Comparison of ENCODE assay signal across 16 mouse cellular contexts in genomic region chr2:173854846-173855245, GRCm38 (mm10).
DNase-seq lines count a peak whose midpoint lies in the region; ATAC-seq lines count a peak whose summit lies in the region.
"Had no signal": no experiment of that assay in that cellular context is flagged by ENCODE, and none has a peak within 500 bp of the region (broad histone marks: within the 10 kb centered on the region; RNA-seq: fewer than 3 reads in every experiment).

No protein-coding gene starts in this region.

- no peaks in the 10 kb centered on the region for H3K27me3 ChIP-seq in forebrain, embryonic 11.5 days (ENCODE audit: control insufficient read depth, insufficient read depth, low read length)
- no peaks in the 10 kb centered on the region for H3K27me3 ChIP-seq in forebrain, embryonic 15.5 days
- H3K27me3 ChIP-seq: embryonic facial prominence, embryonic 13.5 days; heart, embryonic 15.5 days had no signal

- H3K4me3 ChIP-seq in forebrain, embryonic 11.5 days (ENCODE audit: low read depth, low read length), result no peak overlapping the region
- H3K4me3 ChIP-seq in forebrain, embryonic 15.5 days, result no peak overlapping the region
- H3K4me3 ChIP-seq: embryonic facial prominence, embryonic 13.5 days; forebrain, embryonic 10.5 days; heart, embryonic 15.5 days had no signal

- H3K4me1 ChIP-seq in forebrain, embryonic 11.5 days (replicated peaks; ENCODE audit: control insufficient read depth, insufficient read depth, low read length), result no peaks in the 10 kb centered on the region
- no peaks in the 10 kb centered on the region for H3K4me1 ChIP-seq in forebrain, embryonic 15.5 days

- no peak overlapping the region for H3K4me2 ChIP-seq in forebrain, embryonic 11.5 days (ENCODE audit: low read depth, low read length, severe bottlenecking)
- no peak overlapping the region for H3K4me2 ChIP-seq in forebrain, embryonic 15.5 days (replicated peaks)
- H3K4me2 ChIP-seq: embryonic facial prominence, embryonic 13.5 days; heart, embryonic 15.5 days had no signal

- ATAC-seq in forebrain, embryonic 11.5 days (replicated peaks; ENCODE audit: low FRiP score), result no peak
- ATAC-seq in forebrain, embryonic 15.5 days (replicated peaks), result no peak
- peak; percentile 74 for ATAC-seq in inflammation-experienced regulatory T-cells, adult 6 months
- ATAC-seq: intestine, embryonic 16.5 days had no signal

- no peaks in the 10 kb centered on the region for H3K9me3 ChIP-seq in forebrain, embryonic 11.5 days (ENCODE audit: control insufficient read depth, low read length)
- H3K9me3 ChIP-seq in forebrain, embryonic 15.5 days, result no peaks in the 10 kb centered on the region
- H3K9me3 ChIP-seq: embryonic facial prominence, embryonic 13.5 days; forebrain, embryonic 10.5 days; heart, embryonic 15.5 days had no signal

- 75% methylated on average over 7 of the region's 7 CpGs for WGBS in forebrain, embryonic 11.5 days
- WGBS in forebrain, embryonic 15.5 days, result 73% methylated on average over 7 of the region's 7 CpGs

- H3K9ac ChIP-seq in forebrain, embryonic 11.5 days (ENCODE audit: low read length), result no peak overlapping the region
- no peak overlapping the region for H3K9ac ChIP-seq in forebrain, embryonic 15.5 days (replicated peaks)
- H3K9ac ChIP-seq: embryonic facial prominence, embryonic 13.5 days; heart, embryonic 15.5 days had no signal

- no peak overlapping the region for H3K27ac ChIP-seq in forebrain, embryonic 11.5 days (ENCODE audit: low read depth, low read length)
- no peak overlapping the region for H3K27ac ChIP-seq in forebrain, embryonic 15.5 days (replicated peaks)
- H3K27ac ChIP-seq: embryonic facial prominence, embryonic 13.5 days; forebrain, embryonic 10.5 days; heart, embryonic 15.5 days; macrophage had no signal

- peak; percentile 46 for DNase-seq in forebrain, embryonic 11.5 days (ENCODE audit: low spot score)
- DNase-seq in CD4-positive helper T cell, adult 2 months (ENCODE audit: low read depth, low spot score), result peak; percentile 73
- peak; percentile 92 for DNase-seq in thymus, postnatal 0 days (ENCODE audit: low spot score)
- DNase-seq in lung, postnatal 14 days, result no peak
- no peak for DNase-seq in adrenal gland, postnatal 14 days
- DNase-seq in frontal cortex, postnatal 25 days (ENCODE audit: low spot score in 2 of 2), result no peak
- DNase-seq: cerebellum, adult 11-12 months; kidney, postnatal 14 days; lung, adult 2 months had no signal

- no peaks in the 10 kb centered on the region for H3K36me3 ChIP-seq in forebrain, embryonic 11.5 days (ENCODE audit: control insufficient read depth, insufficient read depth, low read length)
- no peaks in the 10 kb centered on the region for H3K36me3 ChIP-seq in forebrain, embryonic 15.5 days
- H3K36me3 ChIP-seq: embryonic facial prominence, embryonic 13.5 days; forebrain, embryonic 10.5 days; heart, embryonic 15.5 days had no signal

Comparison
In these comparisons a context has a peak if more than half of its experiments do, and no peak if none do; other contexts are left out.
1. DNase-seq: peak in forebrain, embryonic 11.5 days (single experiment), CD4-positive helper T cell, adult 2 months (single experiment) and thymus, postnatal 0 days (single experiment); none in lung, postnatal 14 days (single experiment), adrenal gland, postnatal 14 days (single experiment) and frontal cortex, postnatal 25 days (0 of 2).